Mouse (Mus musculus) bone marrow macrophage, adult 2 months (primary cell): ENCODE data around the gene Chpt1. TPM values are rescaled to one million over a fixed set of nuclear protein-coding genes. Genes with fewer than 3 reads are reported as not detected.

Experiments
- H3K27ac ChIP-seq: 2 replicates; pipeline ENCODE4 v1.5.1; 2012; ENCODE audit warnings: low read depth, low read length; ENCODE audit not compliant: insufficient read depth
- H3K4me1 ChIP-seq: 2 replicates; pipeline ENCODE4 v1.6.1; 2012; ENCODE audit warnings: low read length; ENCODE audit not compliant: control insufficient read depth, insufficient read depth
- H3K4me3 ChIP-seq: 2 replicates; pipeline ENCODE4 v1.5.1; 2012; ENCODE audit warnings: mild to moderate bottlenecking, low read length, moderate library complexity; ENCODE audit not compliant: insufficient read depth
- CTCF ChIP-seq: IDR thresholded peaks from 2 replicates; pipeline ENCODE4 v1.5.1; 2012; ENCODE audit warnings: low read depth, mild to moderate bottlenecking, low read length, moderate library complexity
- POLR2A ChIP-seq: IDR thresholded peaks from 2 replicates; pipeline ENCODE4 v1.6.1; 2012; ENCODE audit warnings: mild to moderate bottlenecking, low read depth, low read length, borderline replicate concordance
- polyA plus RNA-seq: library from polyadenylated mRNA; stranded (reverse); fragments of >200 nt; gene quantifications from 2 replicates; pipeline ENCODE4 v1.2.4, GENCODE M21; 2012; ENCODE audit not compliant: missing spikeins, insufficient read depth, insufficient read length

The Chpt1 gene
- polyA plus RNA-seq, 1 experiment, result 23.2 TPM

DNA sequence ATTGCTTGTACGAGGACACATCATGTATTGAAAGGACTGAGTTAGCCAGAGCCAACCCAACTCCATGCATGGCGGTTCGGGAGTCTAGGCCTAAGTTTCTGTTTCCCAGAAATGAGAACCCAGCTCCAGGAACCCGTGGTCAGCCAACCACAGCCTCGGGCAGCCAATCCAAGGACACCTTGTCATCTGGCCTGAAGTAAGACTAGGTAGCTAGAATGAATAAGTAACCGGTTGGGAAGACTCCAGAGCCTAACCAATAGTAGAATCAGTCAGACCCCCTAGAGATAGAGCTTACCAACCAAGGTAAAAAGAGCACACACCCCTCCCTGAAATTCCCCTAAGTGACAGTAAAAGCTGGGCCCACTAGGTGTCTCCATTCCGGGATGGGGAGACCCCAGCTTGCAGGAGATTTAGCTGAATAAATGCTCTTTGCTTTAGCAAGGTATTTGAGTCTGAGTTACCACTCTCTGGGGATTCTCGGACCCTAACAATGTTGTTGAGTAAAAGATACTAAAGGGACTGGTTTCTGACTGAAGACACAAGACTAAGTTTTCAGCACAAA is 9.8 kb upstream of the Chpt1 start:
- TF ChIP-seq CTCF (no peak), POLR2A (no peak)
- H3K4me1 ChIP-seq, result peaks cover 23% of the 10 kb centered on the region
- H3K27ac ChIP-seq, result no peak overlapping the region
- no peak overlapping the region for H3K4me3 ChIP-seq

DNA sequence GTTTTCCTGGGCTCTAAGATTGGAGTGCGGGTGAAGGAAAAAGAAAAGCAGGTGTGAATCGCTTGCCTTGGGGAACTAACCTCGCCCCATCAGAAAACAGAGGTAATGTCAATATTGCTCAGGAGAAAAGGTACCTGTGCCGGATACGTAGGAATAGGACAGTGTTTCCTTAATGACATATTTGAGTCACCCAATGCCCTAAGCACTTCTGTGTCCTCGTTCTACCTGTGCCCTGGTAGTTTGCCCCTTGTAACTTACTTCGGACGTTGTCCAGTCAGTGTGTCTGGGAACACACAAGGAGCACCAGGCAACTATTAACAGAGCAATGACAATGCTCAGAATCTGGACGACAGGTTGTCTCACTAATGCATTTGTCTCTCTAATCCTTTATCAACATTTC is 7.5 kb upstream of the Chpt1 start:
- Histone ChIP-seq H3K27ac (no peak overlapping the region), H3K4me1 (peaks cover 23% of the 10 kb centered on the region), H3K4me3 (no peak overlapping the region)
- TF ChIP-seq POLR2A, result no peak
- TF ChIP-seq CTCF, result no peak

DNA sequence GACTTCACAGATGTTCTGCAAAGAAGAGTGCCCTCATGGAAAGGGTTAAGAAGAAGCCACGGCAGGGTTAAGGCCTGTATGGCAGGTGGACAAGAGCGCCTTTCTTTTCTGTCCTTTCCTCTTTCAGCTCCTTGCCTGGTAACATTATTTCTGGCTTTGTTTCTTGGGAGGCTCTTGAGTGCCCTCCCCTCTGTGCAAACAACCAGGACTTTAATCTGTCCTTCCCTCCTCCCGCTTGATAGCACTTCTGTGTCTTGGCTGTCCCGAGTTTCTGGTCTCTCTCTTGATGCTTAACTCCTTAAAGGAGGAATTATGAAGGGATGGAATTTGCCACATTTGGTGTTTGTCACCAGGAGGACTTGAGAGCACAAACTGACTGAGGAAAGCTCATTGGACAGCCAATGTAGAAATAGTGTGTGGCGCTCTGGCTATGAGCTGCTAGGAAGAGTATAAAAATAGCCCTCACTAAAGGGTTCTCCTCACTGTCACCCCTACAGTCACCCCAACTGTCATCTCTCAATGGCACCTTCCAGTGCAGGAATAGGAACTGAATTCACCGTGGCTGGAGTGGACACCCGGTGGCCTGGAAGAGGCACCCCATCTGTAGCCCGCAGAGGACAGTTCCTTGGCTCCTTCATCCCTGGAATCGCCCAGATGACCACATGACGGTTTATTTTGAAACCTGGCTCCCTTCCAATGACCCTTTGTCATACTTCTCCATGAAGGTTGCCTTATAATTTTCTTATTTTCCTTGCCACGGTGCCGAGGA is 6.8 kb upstream of the Chpt1 start:
- no peak for TF ChIP-seq CTCF
- no peak for TF ChIP-seq POLR2A
- no peak overlapping the region for H3K4me3 ChIP-seq
- H3K27ac ChIP-seq, result no peak overlapping the region
- H3K4me1 ChIP-seq, result peaks cover 23% of the 10 kb centered on the region

DNA sequence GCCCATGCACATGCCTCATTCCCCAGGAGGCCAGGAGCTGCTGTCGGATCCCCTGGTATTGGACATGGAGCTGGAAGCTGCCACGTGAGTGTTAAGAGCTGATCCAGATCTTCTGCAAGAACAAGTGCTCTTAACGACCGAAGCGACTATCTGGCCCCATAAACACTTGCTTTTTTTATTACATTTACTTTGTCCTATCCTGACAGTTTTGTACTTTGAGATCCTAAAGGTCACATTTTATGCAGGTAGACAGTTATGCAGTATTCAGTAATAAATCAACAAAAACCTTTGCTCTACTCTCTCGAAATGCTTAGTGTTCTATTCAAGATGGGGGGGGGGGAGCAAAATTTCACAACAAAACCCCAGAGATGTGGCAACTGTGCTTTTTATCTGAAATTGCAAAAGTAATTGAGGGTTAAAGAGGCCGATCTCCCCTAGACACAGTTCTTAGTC is 3.8 kb upstream of the Chpt1 start:
- H3K27ac ChIP-seq, result no peak overlapping the region

DNA sequence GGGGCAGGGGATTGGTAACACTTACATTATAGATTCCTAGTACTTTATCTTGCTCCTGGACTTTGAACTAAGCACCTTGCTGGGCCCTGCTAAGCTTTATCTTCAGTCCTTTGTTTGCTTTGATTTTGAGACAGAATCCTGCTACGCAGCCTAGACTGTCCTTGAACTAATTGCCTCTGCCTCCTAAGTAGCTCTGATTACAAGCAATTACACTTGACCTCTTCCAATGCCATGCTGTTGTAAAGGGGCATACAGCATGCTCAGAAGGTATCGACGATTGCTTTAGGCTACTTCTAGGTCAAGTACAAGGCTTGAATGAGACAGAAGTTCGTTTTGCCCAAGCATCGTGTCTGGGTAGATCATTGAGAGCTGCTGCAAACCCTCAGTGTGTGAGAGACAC is 1.4 kb upstream of the Chpt1 start:
- H3K4me3 ChIP-seq, result no peak overlapping the region
- H3K27ac ChIP-seq, result no peak overlapping the region
- H3K4me1 ChIP-seq, result peaks cover 17% of the 10 kb centered on the region
- TF ChIP-seq POLR2A (no peak), CTCF (no peak)

More for the DNA sequence above, 3.8 kb upstream of the Chpt1 start:
- TF ChIP-seq POLR2A (no peak), CTCF (no peak)
- H3K4me1 ChIP-seq, result peaks cover 26% of the 10 kb centered on the region
- no peak overlapping the region for H3K4me3 ChIP-seq

DNA sequence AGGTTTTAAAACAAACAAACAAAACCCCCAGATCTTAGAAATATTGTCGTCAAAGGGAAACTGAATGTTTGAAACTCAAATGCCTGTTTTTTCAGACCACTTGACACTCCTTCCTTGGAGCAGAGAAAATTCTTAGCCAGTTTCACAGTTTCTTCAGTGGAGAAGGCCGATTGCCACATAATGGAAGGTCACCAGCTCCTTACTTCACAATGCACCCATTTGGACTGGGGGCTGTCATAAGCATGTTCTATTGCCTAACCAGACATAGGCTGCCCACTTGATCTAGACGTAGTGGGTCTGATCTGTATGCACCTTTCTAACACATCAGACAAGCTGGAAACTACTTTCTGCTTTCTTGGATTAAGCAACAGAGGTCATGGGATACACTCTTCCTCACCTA is 608 bp upstream of the Chpt1 start:
- Histone ChIP-seq H3K4me1 (peaks cover 17% of the 10 kb centered on the region), H3K4me3 (no peak overlapping the region), H3K27ac (no peak overlapping the region)
- TF ChIP-seq CTCF (no peak), POLR2A (no peak)

DNA sequence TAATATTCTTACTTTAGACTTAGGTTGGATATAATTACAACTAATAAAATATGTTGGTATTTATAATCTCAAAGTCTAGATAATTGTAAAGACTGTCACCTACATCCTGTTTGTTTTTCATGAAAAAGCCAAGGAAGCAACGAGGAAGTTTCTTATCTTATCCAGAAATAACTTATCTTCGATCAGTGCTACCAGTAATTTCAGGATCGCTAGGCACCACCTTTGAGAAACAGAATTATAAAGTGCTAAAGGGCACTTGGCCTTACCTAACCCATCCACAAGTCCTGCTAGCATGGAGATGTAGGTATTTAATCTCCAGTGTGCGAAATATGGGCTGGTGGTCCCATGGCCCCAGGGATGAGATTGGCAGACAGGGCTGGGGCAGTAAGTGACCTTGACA is 954 bp downstream of the Chpt1 start:
- peak overlapping the region; percentile 99 for H3K4me3 ChIP-seq
- peaks cover 17% of the 10 kb centered on the region for H3K4me1 ChIP-seq
- H3K27ac ChIP-seq, result no peak overlapping the region
- TF ChIP-seq CTCF, result no peak

GRCm38 (mm10) chr10:88501886-88502765 is 1.7 kb downstream of the Chpt1 start:
- no peak for TF ChIP-seq CTCF
- no peak for TF ChIP-seq POLR2A
- Histone ChIP-seq H3K4me1 (peaks cover 17% of the 10 kb centered on the region), H3K27ac (no peak overlapping the region), H3K4me3 (no peak overlapping the region)

DNA sequence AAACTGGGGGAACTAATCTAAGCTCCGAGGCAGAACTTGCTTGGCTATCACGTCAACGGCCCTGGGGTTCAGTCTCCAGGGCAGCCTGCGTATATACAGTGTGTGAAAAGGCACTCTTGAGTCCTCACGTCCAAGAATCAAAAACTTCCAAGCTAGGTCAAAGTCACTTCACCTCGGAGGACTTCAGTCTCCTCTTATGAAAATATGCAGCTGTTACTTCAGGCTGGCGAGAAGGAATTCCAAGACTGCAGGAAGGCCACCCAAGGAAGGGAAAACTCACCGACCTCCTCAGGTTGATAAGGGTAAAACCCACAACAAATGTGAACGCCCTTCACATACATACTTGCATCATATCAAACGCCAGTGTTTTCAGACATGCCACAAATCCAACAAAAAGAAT is 2.5 kb downstream of the Chpt1 start:
- TF ChIP-seq POLR2A (no peak), CTCF (no peak)
- peaks cover 17% of the 10 kb centered on the region for H3K4me1 ChIP-seq
- no peak overlapping the region for H3K27ac ChIP-seq
- no peak overlapping the region for H3K4me3 ChIP-seq

- Histone ChIP-seq H3K27ac (no peak overlapping the region), H3K4me3 (no peak overlapping the region), H3K4me1 (peaks cover 12% of the 10 kb centered on the region)
- TF ChIP-seq CTCF (no peak), POLR2A (no peak)
These were observed 3.9 kb downstream of the Chpt1 start for GRCm38 (mm10) chr10:88499993-88500392.
